Mouse (Mus musculus) liver, adult (tissue): ENCODE data around the gene Snx8.

ENCODE experiments used
- GATA4 ChIP-seq: IDR thresholded peaks from 2 replicates; pipeline ENCODE4 v1.6.1; 2014; ENCODE audit warnings: mild to moderate bottlenecking, low read length; ENCODE audit not compliant: insufficient replicate concordance

Snx8 gene

DNA sequence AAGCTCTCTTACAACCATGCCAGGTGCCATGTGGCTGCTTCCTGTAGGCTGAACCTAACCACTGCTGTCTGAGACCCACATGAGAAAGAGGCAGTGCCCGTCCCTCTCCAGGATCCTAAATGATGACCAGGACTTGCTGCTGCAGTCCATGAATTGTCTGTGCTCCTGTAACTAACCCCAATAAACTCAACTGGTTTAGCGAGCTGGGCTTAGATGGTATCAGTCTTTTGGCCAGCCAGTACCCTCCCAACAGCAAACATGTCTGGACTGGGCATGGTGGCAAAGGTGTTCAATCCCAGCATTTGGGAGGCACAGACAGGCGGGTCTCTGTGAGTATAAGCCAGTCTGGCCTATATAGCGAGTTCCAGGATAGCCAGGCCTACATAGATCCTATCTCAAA is 20.1 kb downstream of the Snx8 start:
- TF ChIP-seq GATA4 = no peak

DNA sequence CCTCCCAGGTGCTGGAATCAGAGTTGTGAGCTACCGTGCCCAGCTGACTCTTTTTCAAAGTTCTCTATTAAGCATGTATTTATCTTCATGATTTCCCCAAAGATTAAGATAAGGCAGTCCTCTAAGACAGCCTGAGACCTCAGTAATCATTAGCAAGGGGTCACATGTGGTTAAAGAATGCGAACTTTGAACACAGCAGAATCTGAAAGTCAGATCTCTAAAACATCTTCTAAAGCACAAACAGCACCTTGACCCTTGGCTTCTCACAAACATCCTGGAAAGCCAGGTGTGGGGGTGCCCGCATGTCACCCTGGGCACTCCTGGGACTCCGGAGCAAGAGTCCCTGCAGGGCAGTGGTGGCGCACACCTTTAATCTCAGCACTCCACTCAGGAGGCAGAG is 24.6 kb downstream of the Snx8 start:
- no peak for TF ChIP-seq GATA4

DNA sequence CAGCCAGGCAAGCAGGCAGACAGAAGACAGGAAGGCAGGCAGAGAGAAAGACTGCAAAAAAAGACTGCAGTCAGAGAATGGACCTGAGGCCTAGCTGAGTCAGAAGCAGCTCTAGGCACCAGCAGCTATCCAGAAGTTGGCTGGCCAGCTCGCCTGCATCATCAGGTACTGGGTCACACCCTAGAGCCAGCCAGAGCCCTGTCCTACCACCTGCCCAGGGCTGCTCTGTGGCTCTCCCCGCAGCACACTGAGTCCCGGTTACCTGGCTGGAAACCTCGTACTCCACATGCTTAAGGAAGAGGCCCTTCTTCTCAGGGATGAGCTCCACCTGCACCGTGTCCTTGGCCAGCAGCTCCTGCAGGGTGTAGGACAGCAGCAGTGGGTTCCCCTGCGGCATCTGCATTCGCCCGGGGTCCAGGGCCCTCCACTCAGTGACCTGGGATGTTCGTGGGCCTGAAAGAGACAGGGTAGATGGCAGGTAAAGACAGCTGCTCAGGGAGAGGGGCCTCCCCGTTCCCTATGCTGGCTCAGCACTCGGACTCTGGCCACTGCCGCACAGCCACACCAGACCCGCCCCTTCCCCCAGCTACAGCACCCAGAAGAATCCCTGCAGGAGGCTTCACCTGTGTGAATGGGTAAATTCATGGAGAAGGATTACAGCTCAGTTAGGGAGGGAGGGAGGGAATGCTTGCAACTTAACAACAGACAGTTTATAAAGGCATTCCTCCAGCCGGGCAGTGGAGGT is 29.0 kb downstream of the Snx8 start:
- TF ChIP-seq GATA4 = no peak

DNA sequence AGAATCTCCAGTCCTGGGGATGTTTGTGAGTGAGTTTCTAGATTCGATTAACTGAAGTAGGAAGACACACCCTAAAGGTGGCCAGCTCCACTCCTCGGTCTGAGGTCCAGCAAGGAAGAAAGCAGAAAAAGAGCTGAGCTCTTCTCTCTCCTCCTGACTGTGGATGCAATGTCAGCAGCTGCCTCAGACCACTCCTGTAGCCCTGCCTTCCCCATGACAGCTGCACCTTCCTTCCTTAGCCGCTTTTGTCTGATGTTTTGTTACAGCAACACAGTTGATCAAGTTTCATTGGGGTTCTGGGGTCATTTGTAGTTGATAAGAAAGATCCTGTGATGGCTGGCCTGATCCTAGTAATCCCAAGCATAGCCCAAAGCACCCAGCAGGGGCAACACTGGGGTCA is 31.6 kb downstream of the Snx8 start:
- no peak for TF ChIP-seq GATA4

DNA sequence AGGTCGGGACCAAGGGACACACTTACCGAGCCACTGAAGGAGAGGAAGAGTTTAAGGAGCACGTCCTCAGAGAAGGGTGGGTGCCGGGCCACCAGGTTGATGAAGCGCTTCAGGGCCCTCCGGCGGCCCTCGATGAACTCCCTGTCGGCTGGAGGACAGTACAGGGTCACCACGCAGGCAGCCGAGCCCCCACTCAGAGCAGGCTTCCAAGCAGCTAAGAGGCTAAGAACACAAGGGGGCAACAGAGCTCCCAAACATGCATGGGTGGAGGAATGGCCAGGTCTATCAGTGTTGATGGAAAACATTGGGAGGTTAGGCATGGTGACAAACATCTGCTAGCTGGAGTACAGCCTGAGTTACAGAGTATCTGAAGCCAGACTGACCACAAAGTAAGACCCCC is 33.1 kb downstream of the Snx8 start:
- no peak for TF ChIP-seq GATA4

DNA sequence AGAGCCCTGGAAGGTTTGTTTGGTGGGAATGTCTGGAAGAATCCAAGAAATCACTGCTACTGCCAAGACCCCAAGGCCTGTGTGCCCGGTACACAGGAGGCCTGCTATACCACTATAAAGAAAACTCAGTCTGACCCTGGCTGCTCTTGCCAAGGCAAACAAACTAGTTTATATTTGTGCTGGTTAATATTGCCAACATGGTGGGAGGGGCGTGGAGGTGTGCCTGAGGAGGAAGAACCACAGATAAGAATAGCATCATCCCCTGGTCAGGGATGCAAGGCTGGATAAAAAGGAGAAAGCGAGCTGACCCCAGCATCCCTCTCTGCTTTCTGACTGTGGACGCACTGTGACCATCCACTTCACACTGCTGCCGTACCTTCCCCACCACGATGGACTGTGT is 36.7 kb downstream of the Snx8 start:
- TF ChIP-seq GATA4 = no peak

DNA sequence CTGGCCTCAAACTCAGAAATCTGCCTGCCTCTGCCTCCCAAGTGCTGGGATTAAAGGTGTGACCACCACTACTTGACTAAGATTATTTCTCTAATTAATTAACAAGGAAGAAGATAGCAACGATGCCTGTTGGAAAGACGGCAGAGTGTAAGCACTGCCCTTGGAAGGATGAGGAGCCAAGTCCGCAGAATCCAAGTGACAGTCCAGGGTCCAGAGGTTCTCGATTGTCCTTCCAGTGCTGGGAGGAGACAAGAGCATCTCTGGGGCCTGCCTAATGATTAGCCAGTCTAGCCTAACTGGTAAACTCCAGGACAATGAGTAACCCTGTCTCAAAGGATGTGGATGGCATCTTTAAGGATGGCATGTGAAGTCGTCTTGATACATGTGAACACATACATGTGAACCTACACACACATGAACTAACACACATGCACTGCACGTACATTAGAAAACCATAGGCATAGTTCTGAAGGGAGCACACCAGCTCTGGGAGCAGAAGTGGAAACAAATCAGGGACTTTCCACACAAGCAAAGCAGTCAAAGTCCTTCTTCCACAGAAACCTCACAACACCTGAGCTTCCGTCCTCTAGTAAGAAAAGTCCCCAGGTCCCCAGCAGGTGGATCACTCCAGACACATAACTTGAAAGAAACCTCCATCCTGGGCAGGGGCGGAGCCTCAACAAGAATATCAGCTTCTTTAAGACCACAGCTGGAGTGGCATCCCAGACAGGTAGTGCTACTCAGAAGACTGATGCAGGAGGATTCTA is 38.1 kb downstream of the Snx8 start:
- no peak for TF ChIP-seq GATA4

DNA sequence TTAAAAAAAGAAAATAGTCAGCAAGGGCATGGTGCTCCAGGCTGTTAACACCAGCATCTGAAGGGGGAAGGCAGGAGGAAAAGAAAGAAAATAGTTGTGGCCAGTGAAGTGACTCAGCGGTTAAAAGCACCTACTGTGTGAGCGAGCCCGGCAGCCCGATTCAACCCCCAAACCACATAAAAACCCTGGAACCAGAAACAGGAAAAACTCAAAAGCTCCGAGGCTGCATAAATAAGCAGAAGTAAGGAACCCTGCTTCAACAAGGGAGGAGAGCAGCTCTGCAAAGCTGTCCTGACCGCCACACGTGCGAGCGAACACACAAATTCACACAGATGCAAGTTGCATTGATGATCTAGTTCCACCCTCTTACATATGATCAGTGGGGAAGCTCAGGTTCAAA is 39.2 kb downstream of the Snx8 start:
- no peak for TF ChIP-seq GATA4

DNA sequence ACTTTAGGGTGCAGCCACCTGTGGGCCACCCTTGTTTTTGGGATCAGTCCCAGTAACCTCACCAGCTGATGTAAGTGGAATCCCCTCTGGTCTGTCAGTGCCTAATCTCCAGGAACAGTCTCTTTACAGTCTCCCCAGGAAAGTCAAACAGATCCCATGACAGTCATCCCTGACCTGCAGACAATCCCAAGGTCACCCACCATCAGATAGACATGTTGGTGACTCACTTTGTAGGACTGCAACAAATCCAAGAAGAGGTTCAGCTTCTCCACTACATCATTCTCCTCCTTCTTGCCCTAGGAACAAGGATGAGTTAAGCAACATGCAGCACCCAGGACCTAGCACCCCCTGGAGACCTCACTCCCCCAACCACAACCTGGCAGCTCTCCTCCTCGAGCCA is 43.0 kb downstream of the Snx8 start:
- TF ChIP-seq GATA4 = no peak

DNA sequence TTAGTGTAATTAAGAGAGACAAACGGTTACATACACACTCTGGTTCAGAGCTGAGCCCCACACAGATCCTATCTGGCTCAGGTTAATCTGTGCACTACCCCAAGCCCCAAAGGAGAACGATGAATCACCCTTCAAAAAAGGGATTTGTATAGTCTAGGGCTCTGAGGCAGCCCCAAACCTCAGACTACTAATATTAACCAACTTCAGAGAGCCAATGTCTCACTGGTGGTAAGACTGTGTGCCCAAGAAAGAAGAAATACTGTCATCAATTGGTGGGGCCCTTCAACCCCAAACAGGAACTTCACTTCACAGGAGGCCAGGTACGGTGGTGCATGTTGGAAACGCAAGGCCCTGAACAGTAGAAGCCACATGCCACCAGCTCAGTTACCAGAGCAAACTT is 43.8 kb downstream of the Snx8 start:
- no peak for TF ChIP-seq GATA4

DNA sequence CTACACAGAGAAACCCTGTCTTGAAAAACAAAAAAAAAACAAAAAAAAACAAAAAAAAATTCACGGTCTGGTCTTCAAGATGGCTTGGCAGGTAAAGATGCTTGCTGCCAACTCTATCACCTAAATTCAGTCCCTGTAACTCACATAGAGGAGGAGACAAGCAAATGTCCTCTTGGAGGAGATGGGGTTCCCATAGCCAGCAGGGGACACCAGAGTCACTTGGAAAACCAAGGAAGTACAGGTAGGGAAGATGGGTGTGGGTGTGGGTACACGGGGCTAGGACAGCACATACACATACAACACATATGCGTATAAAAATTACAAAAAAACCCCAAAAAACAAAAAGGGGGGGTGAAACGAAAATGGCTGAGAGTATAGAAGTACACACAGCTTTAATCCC is 46.2 kb downstream of the Snx8 start:
- TF ChIP-seq GATA4 = no peak

DNA sequence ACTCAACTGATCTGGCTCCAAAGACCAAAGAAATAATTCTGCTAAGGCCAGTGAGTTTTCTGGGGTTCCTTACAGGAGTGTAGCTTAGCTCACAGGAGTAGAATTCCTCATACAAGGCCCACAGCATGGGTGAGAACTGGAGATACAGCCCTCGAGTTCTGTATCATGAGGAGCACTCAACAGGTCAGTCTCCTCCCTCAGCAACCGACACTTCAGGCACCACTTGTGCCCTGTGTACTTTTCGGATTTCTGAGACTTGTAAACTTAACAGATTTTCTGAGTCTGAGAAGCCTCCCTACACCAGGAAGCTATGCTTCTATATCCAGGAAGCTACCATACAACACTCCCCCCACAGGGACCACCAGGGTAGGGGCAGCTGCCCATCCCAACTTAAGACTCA is 49.2 kb downstream of the Snx8 start:
- no peak for TF ChIP-seq GATA4

DNA sequence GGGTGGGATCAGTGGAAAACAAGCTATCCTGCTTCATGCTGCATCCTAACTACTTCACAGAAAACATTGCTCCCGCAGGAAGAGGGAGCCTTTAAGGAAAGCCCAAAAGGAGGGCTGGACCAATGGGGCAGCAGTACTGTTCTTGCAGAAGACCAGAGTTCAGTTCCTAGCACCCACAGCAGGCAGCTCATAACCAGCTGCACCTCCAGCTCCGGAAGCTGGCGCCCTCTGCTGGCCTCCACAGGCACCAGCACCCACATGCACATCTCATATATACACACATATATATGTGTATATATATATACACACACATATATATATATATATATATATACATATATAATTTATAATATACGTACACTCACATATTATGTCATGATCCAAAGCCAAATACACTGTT is 50.3 kb downstream of the Snx8 start:
- no peak for TF ChIP-seq GATA4

DNA sequence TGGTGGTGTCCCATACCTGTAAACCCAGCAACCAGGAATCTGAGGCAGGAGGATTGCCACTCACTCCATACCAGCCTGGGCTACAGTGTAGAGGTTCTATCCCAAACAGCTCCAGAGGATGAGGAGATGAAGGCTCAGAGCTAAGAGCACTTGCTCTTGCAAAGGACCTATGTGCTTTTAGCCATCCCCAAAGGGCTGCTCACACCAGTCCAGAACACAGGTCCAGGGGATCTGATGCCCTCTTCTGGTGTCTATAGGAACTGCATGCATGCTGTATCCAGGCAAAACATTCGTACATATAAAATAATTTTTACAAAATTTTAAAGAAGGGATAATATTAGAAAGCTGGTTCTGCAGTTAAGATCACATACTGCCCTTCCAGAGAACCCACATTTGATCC is 52.4 kb downstream of the Snx8 start:
- no peak for TF ChIP-seq GATA4

DNA sequence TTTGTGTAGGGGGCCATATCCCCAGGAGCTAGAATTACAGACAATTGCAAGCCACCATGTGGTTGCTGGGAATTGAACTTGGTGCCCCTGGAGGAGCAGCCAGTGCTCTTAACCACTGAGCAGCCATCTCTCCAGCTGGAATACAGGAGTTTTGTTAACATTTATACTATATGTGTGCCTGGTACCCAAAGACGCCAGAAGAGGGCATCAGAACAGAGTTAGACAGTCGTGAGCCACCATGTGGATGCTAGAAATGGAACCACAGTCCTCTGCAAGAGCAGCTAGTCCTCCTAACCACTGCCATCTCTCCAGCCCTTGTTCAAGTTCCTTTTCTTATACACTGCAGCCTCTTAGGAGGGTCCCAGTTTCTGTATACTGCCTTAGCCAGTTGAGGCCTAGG is 55.4 kb downstream of the Snx8 start:
- TF ChIP-seq GATA4 = no peak

DNA sequence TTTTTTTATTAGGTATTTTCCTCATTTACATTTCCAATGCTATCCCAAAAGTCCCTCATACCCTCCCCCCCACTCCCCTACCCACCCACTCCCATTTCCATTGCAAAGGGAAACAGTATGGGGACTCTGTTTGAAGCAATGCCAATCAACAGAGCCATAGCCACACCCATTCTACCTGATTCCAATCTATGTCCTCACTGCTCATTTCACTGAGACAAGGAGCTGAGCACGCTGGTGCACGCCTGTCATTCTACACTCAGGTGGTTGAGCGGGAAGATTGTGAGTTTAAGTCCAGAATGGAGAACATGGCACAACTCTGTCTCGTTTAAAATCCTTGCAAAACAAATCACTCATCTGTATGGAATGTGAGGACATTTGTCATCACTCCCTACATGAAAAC is 56.5 kb downstream of the Snx8 start:
- TF ChIP-seq GATA4 = no peak

DNA sequence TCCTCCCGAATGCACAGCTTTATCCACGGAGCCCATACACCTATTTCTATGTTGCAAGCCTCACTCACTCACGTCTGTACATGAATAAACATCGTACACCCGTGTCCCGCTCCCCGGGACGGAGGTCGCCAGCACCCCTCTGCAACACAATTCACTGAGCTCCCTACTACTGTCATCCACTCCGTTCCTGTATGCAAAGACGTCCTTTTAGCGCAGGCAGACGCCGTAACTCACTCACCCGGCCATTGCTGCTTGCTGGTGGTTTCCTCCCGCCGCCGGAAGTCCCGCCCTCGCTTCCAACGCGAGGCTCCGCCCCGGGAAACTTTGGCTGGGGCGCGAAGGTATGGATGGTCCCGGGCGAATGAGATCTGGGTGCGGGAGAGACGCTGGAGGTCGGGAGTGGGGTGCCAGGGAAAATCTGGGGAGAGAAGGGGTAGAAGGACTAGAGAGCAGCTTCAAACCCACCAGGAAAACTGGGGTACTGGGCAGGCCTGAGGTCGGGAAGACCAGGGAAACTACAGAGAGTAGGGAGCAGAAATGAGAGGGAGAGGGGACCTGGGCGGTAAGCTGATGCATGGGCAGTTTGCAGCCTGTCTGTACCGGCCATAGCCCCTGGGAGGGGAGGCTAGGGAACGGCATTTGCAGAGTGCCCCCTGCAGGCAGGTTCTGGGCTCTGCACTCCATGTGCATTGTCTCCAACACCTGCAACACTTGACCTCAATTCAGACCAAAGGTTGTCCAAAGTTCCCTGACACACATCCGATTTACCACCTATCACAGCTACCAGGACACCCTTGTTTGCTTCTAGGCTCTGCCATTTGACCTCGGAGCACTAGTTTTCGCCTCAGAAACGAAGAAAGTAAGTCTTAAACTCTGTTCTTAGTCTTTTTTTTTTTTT is 57.2 kb downstream of the Snx8 start, which contains the start of gene Mrm2:
Gene Mrm2 (minus strand): TSS at position 284 of the 898 bp plus-strand sequence.
- TF ChIP-seq GATA4 = no peak
